Mouse (Mus musculus): ENCODE measurements around the gene 4930558C23Rik.

- TF ChIP-seq POLR2A (IDR thresholded peaks at IDR 0.05; ENCODE audit: insufficient read depth, low read depth, low read length) (no peak), CTCF (IDR thresholded peaks at IDR 0.05) (no peak)
Observed at GRCm38 (mm10) chr3:95373208-95373607, 29.4 kb downstream of the 4930558C23Rik start.

Data from heart, adult 2 months (tissue).